Mouse (Mus musculus) layer of hippocampus, adult 9-11 months (tissue): ENCODE measurements at regions not wholly inside any gene's neighbourhood (a gene's known extent, or its start where the extent isn't known, plus 50 kb on each side); places are given as distances from the start of the nearest gene placed in this dataset.

Experiments
- DNase-seq: peaks from one replicate; pipeline ENCODE4 v3.0.0; 2022

- DNase-seq: no peak
Observed at GRCm38 (mm10) chr8:8745615-8746285, 55.4 kb upstream of the Arglu1 start.
